Mouse (Mus musculus): ENCODE measurements at regions not wholly inside any gene's neighbourhood (a gene's known extent, or its start where the extent isn't known, plus 50 kb on each side); places are given as distances from the start of the nearest gene placed in this dataset.

DNA sequence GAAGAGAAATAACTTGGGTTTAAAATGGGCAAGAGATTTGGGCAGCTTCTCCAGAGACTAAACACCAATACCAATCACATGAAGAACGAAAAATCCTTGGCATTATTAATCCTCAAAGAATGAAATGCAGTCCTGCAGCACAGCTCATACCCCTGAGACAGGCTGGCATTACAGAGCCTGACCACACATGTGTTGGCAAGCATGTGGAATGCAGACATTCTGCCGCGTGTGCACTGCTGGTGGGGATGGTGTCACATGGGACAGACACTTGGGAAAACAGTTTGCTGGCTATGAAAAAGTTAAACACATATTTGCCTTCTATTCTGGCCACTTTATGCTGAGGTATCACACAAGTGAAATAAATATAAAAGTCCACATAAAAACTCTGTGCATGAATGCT lies 60.4 kb upstream of the Smad3 start:
- no peaks in the 10 kb centered on the region for H3K36me3 ChIP-seq (ENCODE audit: control insufficient read depth, insufficient read depth)
- H3K4me1 ChIP-seq (replicated peaks; ENCODE audit: control insufficient read depth, insufficient read depth, low read length), result no peaks in the 10 kb centered on the region
- H3K4me3 ChIP-seq (ENCODE audit: low read depth, low read length), result no peak overlapping the region
- H3K27ac ChIP-seq (ENCODE audit: low read depth, low read length), result no peak overlapping the region
- no peak for TF ChIP-seq CTCF (IDR thresholded peaks at IDR 0.05; ENCODE audit: low read depth)
- ATAC-seq, result no peak
- H3K9me3 ChIP-seq (ENCODE audit: control insufficient read depth), result no peaks in the 10 kb centered on the region
- no peak overlapping the region for H3K9ac ChIP-seq (ENCODE audit: low read depth, low read length)
- 86% methylated on average over 3 of the region's 3 CpGs for WGBS
- no peaks in the 10 kb centered on the region for H3K27me3 ChIP-seq (replicated peaks; ENCODE audit: control insufficient read depth, insufficient read depth, low read length)
- H3K4me2 ChIP-seq (replicated peaks; ENCODE audit: low read depth), result no peak overlapping the region

DNA sequence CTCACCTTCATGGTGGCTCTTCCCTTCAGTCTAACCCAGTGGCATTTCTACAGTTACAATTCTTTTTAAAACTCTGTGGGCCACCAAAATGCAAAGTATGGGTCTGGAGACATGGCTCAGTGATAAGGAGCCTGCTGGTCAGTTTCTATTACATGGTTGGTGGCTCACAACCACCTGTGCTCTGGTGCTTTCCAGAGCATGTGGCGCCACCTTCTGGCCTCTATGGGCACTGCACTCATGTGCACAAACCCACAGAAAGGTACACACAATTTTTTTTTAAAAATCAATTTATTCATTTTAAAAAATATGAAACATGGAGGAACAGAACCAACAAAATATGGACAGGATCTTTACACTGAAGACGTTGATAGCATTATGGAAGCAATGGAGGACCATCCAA lies 58.7 kb upstream of the Smad3 start:
- Histone ChIP-seq H3K4me2 (replicated peaks; ENCODE audit: low read depth) (no peak overlapping the region), H3K27me3 (replicated peaks; ENCODE audit: control insufficient read depth, insufficient read depth, low read length) (no peaks in the 10 kb centered on the region), H3K9ac (ENCODE audit: low read depth, low read length) (no peak overlapping the region), H3K27ac (ENCODE audit: low read depth, low read length) (no peak overlapping the region), H3K36me3 (ENCODE audit: control insufficient read depth, insufficient read depth) (no peaks in the 10 kb centered on the region), H3K4me3 (ENCODE audit: low read depth, low read length) (no peak overlapping the region), H3K4me1 (replicated peaks; ENCODE audit: control insufficient read depth, insufficient read depth, low read length) (no peaks in the 10 kb centered on the region), H3K9me3 (ENCODE audit: control insufficient read depth) (no peaks in the 10 kb centered on the region)
- 51% methylated on average over 2 of the region's 2 CpGs for WGBS
- TF ChIP-seq CTCF (IDR thresholded peaks at IDR 0.05; ENCODE audit: low read depth), result peak; percentile 62
- ATAC-seq, result no peak

DNA sequence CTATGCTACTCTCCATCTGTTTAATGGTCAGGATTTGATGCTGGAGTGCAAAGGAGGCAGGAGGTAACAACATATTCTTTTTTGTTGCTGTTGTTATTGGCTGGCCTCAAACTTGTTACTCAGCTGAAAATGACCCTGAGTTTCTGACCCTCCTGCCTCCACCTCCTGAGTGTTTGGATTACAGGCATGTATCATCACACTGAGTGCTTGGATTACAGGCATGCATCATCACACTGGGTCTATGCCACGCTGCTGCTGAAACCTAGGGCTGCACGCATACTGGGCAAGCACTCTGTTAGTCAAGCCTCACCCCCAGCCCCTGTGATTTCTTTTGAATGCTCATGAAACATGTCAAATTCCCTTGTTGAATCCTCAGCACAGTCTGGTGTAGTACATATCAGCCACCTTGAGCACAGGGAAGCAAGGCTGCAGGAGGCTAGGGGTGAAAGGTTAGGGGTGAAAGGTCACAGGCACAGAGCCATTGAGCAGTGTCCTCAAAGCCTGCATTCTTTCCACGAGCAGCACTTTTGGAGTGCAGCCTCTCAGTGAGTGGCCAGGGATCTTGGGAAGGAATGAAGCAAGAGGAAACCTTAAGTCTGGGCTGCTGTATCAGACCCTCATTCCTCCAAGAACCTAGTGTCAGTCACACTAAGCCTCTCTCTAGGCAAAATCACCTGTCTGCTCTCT lies 52.2 kb upstream of the Smad3 start:
- H3K27me3 ChIP-seq (replicated peaks; ENCODE audit: control insufficient read depth, insufficient read depth, low read length), result no peaks in the 10 kb centered on the region
- no peaks in the 10 kb centered on the region for H3K36me3 ChIP-seq (ENCODE audit: control insufficient read depth, insufficient read depth)
- no peaks in the 10 kb centered on the region for H3K4me1 ChIP-seq (replicated peaks; ENCODE audit: control insufficient read depth, insufficient read depth, low read length)
- no peak overlapping the region for H3K9ac ChIP-seq (ENCODE audit: low read depth, low read length)
- H3K4me3 ChIP-seq (ENCODE audit: low read depth, low read length), result no peak overlapping the region
- no peaks in the 10 kb centered on the region for H3K9me3 ChIP-seq (ENCODE audit: control insufficient read depth)
- no peak for ATAC-seq
- no peak overlapping the region for H3K27ac ChIP-seq (ENCODE audit: low read depth, low read length)
- H3K4me2 ChIP-seq (replicated peaks; ENCODE audit: low read depth), result no peak overlapping the region
- TF ChIP-seq CTCF (IDR thresholded peaks at IDR 0.05; ENCODE audit: low read depth), result no peak
- WGBS, result 58% methylated on average over 3 of the region's 3 CpGs

Measured in intestine, postnatal 0 days (tissue).